Mouse (Mus musculus): ENCODE data around the gene Mia3. TPM values are rescaled to one million over a fixed set of nuclear protein-coding genes. Genes with fewer than 3 reads are reported as not detected.
A peak's percentile ranks its signal among the peaks of the same experiment; 100 is the strongest.
"Not testable (repeated sequence)": the region's sequence is repeated elsewhere in the genome, so short reads cannot be mapped to it uniquely, and the experiment has no call there.

Gene Mia3
- 100 to 1,000 TPM; 195 to 246 (median 224) TPM for total RNA-seq (2022)

DNA sequence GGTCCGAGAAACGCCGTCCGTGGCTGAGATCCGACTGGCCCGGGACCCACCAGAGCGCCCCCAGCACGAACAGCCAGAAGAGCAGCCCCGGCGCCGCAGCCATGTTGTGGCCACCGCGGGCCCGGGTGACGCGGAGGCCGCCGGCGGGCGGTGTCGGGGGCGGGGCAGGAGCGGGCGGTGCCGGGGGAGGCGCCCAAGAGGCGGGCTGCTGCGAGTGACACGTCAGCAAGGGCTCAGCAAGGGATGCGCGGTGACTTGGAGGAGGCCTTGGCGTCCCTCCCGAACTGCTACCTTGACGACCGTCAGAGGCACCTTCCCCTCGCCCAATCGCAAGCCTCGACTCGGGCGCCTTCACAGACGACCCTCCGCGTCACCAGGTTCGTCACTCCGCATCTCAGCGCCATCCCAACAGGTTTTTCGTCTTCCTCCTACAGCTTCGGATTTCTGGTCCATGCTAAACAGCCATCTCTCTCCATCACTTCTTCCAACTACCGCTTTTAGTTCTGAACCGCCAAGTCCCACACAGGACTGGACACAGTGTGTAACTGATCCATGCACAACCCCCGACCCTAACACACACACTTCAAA is at the start of gene Mia3:
TSS of gene Mia3 (minus strand) at position 127 of the 588 bp plus-strand sequence.
- DNase-seq: peak; percentile 93

DNA sequence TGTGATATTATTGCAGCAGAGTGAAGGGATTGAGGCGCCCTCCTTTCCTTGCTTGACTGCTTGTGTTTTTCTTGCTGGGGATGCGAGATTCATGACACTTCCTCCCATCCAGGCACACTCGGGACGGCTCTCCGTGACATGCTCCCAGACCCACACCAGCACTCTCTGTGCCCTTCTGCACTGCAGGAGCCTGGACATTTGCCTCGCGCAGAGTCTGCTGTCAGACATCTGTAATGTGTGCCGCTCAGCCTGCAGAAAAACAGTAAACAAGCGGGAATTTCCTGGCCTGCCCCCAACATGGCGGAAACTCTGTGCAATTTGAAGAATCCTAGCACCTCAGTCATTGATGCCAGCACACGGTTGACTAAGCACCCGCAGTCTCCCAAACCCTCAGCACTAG is 48.5 kb upstream of the Mia3 start, which contains the start of gene Hhipl2:
TSS of gene Hhipl2 (plus strand) at position 343 of the 400 bp plus-strand sequence.
- DNase-seq: no peak

DNA sequence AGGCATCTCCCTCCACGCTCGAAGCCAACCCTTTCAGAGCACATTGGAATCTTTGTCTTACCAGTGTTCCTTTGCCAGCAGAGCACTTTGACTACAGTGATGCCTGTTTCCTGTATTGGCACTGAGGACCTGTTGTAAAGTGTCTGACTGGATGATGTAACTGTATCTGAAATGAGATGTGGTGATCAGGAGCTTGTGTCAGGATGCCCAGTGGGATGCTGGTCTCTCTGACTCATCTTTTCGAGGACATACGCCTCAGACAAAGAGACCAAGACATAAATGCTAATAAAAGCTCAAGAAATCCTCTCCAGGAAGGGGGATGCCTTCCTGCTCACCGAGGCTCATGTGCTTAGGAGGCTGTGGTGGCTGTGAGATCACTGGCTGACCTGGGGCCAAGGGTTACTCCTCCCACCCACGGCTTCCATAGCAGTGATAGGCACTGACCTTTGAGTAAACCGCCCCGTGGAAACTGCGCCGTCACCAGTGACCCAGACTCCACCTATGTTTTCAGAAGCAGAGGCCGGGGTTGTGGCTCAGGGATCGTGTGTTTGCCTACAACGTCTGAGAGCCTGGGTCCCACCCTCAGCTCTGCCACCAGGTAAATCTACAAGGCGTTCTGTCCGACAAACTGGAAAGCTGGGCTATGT is 44.9 kb upstream of the Mia3 start:
- no peak for DNase-seq

DNA sequence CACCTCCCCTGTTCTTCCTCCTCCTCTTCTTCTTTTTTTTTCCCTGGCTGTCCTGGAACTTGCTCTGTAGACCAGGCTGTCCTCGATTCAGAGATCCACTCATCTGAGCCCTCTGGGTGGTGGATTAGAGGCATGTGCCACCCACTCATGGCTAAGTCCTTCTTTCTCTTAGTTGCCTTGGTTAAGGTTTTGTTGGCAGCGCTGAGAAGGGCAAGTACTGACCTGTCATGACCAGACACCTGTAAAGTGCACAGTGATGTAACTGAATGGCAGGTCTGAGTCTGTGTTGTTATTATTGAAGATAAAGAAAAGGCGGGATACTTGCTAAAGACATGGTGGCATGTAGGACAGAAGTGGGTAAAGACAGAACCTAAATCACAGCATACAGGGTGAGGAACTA is 34.0 kb upstream of the Mia3 start:
- DNase-seq: no peak

DNA sequence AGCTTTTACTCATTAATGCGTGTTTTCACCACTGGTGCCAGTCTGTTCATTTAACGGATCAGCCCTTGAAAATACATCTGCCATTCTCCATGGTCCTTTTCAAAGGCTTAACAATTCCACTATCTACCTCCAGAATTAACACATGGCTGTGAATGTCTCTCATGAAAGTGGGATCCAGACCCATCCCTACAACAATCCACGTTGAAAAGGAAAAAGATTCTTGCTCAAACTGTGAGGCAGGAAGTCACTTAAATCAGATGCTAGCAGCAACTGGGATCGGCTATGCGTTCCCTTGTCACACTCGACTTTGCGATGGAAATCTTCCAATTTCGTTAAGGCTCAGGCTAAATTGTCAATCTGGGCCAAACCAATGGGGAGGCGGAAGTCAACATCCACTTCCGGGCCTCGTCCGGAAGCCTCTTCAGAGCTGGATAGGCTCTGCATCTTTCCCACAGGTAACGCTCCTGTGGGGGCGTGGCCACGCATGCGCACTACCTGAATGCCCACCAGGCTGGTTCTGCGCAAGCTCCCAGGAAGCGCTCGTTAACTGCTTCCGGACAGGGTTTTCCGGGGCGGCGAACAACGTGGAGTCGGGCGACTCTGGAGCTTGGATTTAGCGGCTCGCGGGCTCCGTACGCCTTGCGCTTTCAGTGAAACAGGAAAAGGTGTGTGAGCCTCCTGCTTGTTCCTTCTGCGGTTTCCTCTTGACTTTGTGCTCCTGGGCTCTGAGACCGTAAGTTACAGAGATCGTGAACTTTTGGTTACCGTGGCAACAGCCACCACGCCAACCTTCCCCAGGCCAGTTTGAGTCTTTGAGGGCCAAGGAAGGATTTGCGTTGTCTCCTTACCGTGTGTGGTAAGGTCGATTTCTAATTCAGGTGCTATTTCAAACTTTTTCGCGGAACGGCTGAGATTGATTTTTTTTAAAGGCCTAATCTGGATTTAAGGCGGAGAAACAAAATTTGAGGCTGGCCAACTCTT is 19.4 kb upstream of the Mia3 start, which contains the start of gene Taf1a:
TSS of gene Taf1a (plus strand) at position 556 of the 981 bp plus-strand sequence.
- DNase-seq: peak; percentile 89

DNA sequence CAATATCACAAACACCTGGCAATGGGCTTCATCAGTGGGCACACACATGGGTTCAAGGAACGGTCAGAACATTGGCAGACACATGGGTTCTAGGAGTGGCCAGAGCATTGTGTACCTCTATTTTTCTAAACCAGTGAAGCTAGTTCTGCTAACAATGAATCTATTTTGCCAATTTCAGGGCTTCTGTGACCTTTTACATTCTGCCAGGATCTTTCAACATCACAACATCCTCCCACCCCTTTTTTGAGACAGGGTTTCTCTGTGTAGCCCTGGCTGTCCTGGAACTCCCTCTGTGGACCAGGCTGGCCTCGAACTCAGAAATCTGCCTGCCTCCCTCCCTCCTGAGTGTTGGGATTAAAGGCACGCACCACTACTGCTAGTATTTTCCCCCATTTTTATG is 18.1 kb upstream of the Mia3 start:
- DNase-seq: not testable (repeated sequence)

DNA sequence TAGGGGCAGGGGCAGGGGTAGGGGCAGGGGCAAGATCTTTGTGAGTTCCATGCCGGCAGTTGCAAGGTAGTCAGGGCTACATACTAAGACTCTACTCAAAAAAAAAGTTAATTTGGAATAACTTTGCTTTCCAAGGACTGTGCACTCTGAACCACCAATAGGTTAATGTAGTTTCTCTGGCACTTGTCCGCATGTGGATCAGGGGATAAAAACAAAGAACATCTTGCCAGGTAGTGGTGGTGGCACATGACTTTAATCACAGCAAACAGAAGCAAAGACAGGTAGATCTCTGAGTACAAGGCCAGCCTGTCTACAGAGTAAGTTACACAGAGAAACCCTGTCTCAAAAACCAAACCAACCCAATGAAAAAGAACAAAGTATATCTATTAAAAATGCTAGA is 13.3 kb upstream of the Mia3 start:
- DNase-seq: no peak

DNA sequence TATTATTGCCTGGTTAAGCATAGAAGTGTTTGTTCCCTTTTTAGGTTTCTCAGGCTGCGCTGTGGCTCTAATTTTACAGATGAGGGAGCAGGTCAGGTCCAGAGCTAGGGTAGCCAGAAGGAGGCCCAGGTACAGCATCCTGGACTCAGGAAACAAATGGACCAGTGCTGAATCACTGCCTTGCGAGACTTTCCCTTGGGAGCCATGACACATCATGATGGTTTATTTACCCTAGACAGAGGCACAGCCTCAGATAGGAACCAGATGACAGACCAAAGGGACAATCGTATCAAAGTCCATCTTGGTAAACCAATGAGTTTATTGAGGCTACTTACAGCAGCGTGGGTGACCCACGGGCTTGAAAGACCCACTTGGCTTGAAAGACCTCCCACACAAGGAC is 12.5 kb upstream of the Mia3 start:
- no peak for DNase-seq

DNA sequence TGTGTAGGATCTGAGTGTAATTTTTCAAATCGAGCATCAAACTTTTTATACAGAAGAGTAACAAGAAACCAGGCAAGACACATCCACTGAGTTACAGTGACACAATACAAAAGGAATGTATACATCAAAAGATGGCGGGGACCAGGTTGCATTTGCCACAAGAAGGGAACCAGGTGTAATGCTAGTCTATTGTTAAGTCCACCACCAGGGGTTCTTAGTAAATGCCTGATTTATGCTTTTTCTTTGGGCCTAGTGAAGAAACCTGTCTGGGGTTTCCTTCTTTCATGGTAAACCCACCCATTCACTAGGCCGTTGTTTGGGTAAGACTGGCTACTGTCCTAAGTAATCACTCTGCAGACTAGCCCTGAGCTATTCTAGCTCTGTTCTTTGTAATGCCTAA is 10.0 kb upstream of the Mia3 start:
- DNase-seq: not testable (repeated sequence)

DNA sequence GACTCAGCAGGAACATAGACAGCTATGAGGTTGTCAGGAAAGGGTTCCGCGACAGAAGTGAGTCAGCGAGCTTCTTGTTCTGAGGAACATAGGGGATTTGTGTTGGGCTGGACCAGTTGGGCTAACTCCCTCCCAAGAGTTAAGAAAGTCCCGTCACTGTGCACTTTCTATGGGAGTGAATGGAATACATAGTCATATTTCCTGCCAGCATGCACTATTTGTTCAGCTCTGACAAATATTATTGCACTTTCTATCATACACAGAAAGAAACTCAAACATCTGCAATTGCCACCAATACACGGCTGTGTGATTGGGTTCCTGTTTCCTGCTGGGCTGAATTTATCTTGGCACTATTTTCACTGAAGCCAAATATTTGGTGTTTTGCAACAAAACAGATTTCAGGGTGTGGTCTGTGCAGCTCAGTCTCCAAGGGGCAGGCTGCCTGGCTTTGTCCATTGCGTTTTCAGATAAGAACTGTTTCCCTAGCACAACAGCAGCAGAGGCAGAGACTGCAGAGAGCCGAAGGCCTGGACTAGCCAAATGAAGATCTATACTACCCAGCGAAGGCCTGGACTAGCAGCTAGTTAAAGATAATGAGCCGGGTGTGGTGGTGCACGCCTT is 9.1 kb upstream of the Mia3 start:
- DNase-seq: no peak

DNA sequence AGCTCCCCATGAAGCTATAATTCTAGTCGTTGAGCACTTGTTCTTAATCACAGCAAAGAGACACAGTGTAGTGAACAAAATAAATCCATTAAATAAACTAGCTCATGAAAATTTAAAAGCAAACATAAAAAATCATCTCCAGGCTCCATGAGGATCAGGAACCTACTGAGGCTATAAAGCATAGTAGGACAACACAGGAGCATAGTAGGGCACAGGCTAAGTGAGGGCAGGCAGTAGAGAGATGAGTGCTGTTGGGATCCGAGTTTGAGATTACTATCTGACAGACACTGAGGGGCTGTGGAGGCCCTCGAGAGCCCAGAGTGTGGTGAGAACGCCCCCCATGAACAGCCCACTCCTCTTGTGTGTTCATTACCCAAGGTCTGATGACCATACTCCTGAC is 7.7 kb upstream of the Mia3 start:
- DNase-seq: no peak

DNA sequence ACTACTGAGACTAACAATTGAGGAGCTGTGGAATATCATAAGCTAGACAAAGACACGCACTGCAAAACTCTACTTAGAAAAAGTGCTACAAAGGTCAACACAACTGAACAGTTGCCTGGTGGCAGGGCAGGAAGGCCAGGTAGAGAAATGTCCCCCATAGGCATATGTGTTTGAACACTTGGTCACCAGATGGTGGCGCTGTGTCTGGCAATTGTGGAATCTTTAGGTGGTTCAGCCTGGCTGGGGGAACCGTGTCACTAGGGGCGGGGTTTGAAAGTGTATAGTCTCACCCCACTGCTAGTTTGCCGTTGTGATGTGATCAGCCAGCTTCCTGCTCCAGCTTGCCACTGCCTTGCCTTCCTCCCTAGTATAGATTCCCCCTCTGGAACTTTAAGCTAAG is 5.4 kb upstream of the Mia3 start:
- no peak for DNase-seq

DNA sequence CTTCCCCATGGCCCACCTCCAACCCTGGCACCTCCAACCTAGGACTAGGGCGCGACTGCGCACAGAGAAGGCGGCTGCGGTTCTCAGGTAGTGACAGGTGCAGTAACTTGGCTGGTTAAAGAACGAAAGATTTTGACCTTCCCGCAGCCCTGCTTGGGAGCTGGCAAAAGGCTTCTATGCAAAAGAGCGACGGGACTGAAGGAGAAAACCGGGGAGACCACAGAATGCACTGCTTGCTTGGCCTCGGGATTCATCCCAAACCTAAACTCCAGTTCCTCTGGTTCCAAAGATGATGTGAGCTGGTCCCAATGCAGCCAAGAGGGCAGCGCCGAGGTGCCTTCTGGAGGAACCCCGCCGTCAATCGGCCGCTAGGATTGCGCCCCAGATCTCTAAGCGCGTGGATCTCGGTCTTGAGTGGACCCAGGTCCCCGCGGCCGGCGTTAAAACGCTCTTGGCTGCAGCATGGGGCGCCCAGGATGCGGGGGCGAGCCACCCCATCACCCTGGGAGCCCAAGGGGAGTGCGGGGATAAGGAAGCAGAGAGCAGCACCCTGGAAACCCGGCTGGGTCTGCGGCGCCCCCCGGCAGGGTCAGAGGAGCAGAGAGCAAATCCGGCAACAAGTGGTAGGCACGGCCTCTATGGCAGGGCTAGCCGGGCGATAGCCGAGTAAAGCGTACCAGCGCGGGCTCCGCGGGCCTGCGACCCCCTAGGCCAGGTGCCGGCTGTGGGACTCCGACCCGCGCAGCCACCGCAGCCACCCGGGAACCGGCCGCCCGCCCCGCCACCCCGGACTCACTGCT is 552 bp downstream of the Mia3 start:
- DNase-seq: no peak

DNA sequence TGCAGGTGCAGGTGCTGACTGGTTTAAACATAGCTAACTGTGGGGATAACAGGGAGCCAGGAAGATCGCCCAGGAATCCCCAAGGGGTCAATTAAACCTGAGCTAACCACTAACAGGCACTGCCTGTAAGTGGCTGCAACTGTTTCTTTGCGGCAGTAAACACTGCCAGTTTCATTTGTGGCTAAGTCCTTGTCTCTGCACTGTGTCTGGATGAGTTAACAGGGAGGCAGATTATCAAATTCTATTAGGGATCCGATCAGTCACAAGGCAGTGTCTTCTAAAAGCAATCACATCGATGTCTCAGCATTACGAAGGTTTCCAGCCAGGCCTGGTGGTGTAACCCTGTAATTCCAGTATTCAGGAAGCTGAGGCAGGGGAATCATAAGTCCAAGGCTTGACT is 3.0 kb downstream of the Mia3 start:
- DNase-seq: no peak

DNA sequence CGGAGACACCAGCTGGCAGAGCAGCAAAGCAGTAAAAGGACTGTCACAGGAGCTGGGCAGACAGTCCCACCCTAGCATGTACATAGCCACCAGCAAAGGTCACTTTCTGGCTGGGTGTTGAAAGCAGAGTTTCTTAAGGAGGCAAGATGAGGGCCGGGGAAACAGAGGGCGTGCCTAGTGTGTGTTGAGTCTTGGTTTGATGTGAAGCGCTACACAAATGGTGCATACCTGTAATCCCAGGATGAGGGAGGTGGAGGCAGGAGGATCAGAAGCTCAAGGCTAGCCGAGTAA is 5.8 kb downstream of the Mia3 start:
- DNase-seq: no peak

DNA sequence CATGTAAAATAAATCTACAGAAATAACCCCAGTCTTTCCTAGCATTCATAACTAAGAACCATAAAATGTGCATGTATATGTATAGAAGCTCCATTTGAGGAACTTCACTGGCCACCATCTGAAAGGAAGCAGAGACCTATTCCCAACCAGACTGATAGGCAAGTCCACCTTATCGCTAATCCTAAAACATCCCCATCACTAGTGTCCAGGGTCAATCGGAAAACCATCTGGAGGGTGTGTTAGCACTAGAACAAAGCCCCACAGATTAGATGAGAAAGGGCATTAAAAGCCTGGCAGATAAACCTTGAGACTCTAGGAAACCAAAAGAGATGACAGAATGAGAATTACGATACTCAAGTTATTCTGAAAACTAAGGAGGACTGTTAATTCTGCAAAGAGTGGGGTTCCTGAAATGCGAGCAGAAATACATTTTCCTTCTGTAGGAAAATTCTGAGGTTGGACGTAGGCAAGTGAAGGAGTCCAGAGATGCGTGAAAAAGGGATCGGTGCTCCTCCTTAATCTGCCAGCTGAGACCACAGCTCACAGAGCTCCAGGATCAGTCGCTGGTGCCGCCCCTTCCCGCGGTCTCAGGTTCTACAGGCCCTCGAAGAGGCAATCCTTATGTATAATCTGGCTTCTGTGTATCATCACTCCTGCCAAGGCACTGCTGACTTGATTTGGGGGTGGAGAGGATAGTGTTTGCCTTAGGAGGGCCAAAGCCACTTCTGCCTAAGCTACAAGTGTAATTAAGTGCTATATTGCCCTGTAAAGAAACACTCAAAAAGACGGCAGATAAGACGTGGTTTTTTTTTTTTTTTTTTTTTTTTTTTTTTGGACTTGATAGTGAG is 6.4 kb downstream of the Mia3 start:
- DNase-seq: no peak

DNA sequence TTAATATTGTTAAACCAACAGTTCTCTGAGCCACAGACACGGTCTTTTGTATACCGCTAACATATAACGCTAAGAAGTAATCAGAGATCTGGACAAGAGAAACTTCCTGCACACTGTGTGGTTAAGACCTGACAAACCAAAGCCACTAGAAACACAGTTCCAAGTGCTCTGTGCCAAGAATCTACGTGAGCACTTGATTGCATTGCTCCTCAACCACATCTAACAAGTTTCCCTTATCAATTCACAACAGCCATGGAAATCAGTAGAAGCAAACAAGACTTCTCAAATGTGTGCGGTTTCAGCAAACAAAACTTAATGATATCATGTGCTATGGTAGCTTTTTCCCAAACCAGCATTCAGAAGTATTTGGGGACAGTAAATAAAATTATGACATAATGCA is 7.1 kb downstream of the Mia3 start:
- DNase-seq: no peak

DNA sequence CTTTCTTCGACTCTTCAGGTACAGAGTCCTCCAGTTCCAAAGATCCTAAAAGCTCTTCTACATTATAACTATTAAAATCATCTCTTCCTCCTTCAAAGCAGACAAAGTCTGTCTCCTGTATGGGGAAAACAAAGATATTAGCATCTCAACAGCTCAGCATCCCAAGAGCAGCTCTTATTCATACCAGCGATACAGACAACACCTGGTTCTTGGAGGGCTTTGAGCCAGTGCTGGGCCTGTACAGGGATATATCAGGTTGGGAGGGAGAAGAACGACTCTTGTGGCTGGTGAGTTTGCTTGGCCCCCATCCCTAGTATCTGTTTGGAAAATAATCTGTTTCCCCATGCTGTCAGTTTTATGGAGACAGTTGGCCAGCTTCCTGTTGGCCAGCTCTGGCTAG is 10.5 kb downstream of the Mia3 start:
- no peak for DNase-seq

DNA sequence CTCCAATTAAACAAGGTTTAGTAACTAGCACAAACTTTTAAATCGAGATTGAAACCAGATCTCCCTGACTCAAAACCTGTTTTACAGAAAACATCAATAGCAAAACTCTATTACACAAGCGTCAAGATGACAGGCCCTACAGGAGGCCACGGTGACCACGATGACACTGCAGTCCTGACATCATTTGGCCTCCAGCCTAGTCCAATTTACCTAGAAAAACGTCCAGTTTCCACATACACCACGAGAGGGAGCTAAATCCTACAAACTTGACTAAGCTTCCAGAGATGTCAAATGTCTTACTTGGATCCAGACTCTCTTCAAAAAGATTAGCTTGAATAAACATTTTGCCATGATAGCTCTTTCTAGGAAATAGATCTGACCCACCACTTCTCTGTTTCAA is 19.5 kb downstream of the Mia3 start:
- peak; percentile 55 for DNase-seq

DNA sequence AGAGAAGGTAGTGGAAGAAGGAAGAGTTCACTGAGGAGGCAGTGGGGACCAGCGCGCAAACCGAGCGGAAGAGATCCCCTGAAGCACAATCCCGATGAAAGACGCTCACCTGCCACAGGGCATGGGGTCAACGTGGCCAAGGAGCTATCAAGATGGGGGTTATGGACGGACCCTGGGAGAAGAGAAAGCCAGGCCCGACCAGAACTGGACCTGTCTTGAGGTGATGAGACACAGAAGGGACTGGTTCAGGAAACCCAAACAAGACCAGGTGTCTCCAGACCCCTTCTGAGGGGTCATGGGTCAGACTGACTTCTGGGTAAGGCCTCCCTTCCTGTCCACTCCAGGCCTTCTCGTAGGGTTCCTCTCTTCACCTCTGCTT is 23.5 kb downstream of the Mia3 start:
- no peak for DNase-seq
